Mouse (Mus musculus): ENCODE measurements around the gene Mfap3.

GRCm38 (mm10) chr11:57474296-57474941 lies 44.0 kb upstream of the Mfap3 start:
- TF ChIP-seq POLR2A (IDR thresholded peaks at IDR 0.05; ENCODE audit: extremely low read depth, insufficient read depth, low read length) (no peak), CTCF (IDR thresholded peaks at IDR 0.05; ENCODE audit: extremely low read depth, insufficient read depth, low read length) (no peak)
